Mouse (Mus musculus) CD8-positive naive resting alpha-beta T cell, adult 2 months (primary cell): ENCODE results near the gene Plxdc2.
A peak's percentile ranks its signal among the peaks of the same experiment; 100 is the strongest.

ENCODE experiments used
- DNase-seq, 2 experiments: peaks; one replicate each; pipeline ENCODE4 v3.0.0; 2022; ENCODE audit warnings: low read depth in 2 of 2, low spot score in 2 of 2

The Plxdc2 gene

GRCm38 (mm10) chr2:16356106-16356818 lies at the start of gene Plxdc2:
Plxdc2 (plus strand) TSS chr2:16356304.
- DNase-seq: peak; percentile 33 to 39

GRCm38 (mm10) chr2:16310387-16310786 lies 45.7 kb upstream of the Plxdc2 start:
- no peak for DNase-seq

GRCm38 (mm10) chr2:16312400-16313070 lies 43.6 kb upstream of the Plxdc2 start:
- DNase-seq: peak in 1 of 2 experiments; percentile 9

GRCm38 (mm10) chr2:16335194-16335781 lies 20.8 kb upstream of the Plxdc2 start:
- no peak for DNase-seq

GRCm38 (mm10) chr2:16344564-16344963 lies 11.5 kb upstream of the Plxdc2 start:
- DNase-seq: no peak

- no peak for DNase-seq
Observed at GRCm38 (mm10) chr2:16351106-16351505, 5.0 kb upstream of the Plxdc2 start.

- DNase-seq: peak; percentile 28 to 37
Observed at GRCm38 (mm10) chr2:16355611-16356105, 446 bp upstream of the Plxdc2 start.

- no peak for DNase-seq
Observed at GRCm38 (mm10) chr2:16356921-16357837, 1.1 kb downstream of the Plxdc2 start.

- no peak for DNase-seq
Observed at GRCm38 (mm10) chr2:16357946-16358345, 1.8 kb downstream of the Plxdc2 start.

GRCm38 (mm10) chr2:16359341-16359928 lies 3.3 kb downstream of the Plxdc2 start:
- DNase-seq: no peak

GRCm38 (mm10) chr2:16364749-16365148 lies 8.6 kb downstream of the Plxdc2 start:
- DNase-seq: no peak

- no peak for DNase-seq
Observed at GRCm38 (mm10) chr2:16365830-16366401, 9.8 kb downstream of the Plxdc2 start.

- DNase-seq: no peak
Observed at GRCm38 (mm10) chr2:16370419-16370818, 14.3 kb downstream of the Plxdc2 start.

GRCm38 (mm10) chr2:16374288-16374687 lies 18.2 kb downstream of the Plxdc2 start:
- DNase-seq: no peak

GRCm38 (mm10) chr2:16386206-16386605 lies 30.1 kb downstream of the Plxdc2 start:
- no peak for DNase-seq

GRCm38 (mm10) chr2:16386692-16387091 lies 30.6 kb downstream of the Plxdc2 start:
- no peak for DNase-seq

GRCm38 (mm10) chr2:16387787-16388186 lies 31.7 kb downstream of the Plxdc2 start:
- no peak for DNase-seq

GRCm38 (mm10) chr2:16397501-16397900 lies 41.4 kb downstream of the Plxdc2 start:
- no peak for DNase-seq

- no peak for DNase-seq
Observed at GRCm38 (mm10) chr2:16398006-16398405, 41.9 kb downstream of the Plxdc2 start.

- DNase-seq: no peak
Observed at GRCm38 (mm10) chr2:16398896-16399295, 42.8 kb downstream of the Plxdc2 start.
